Mouse (Mus musculus): ENCODE data around the gene Fgf8. TPM values are rescaled to one million over a fixed set of nuclear protein-coding genes. Genes with fewer than 3 reads are reported as not detected.

Gene Fgf8
- polyA plus RNA-seq, 1 experiment from 2014 or later = 0.43 TPM

- Histone ChIP-seq H3K4me2 (ENCODE audit: low read length) (peak overlapping the region; percentile 64), H3K9me3 (ENCODE audit: control insufficient read depth, low read length) (no peaks in the 10 kb centered on the region), H3K4me1 (replicated peaks; ENCODE audit: control insufficient read depth, insufficient read depth, low read length) (peaks cover 28% of the 10 kb centered on the region), H3K27ac (ENCODE audit: low read length) (no peak overlapping the region), H3K9ac (replicated peaks; ENCODE audit: low read depth, low read length) (no peak overlapping the region), H3K4me3 (replicated peaks; ENCODE audit: low read length) (peak overlapping the region; percentile 40), H3K36me3 (ENCODE audit: control insufficient read depth, insufficient read depth) (no peaks in the 10 kb centered on the region), H3K27me3 (replicated peaks; ENCODE audit: control insufficient read depth, insufficient read depth, low read length) (peaks cover 70% of the 10 kb centered on the region)
- 3% methylated on average over 20 of the region's 44 CpGs for WGBS
- ATAC-seq = no peak
These were observed 365 bp upstream of the Fgf8 start for GRCm38 (mm10) chr19:45742984-45743575.

GRCm38 (mm10) chr19:45741431-45742217 is 1.1 kb downstream of the Fgf8 start:
- Histone ChIP-seq H3K9me3 (ENCODE audit: control insufficient read depth, low read length) (no peaks in the 10 kb centered on the region), H3K4me3 (replicated peaks; ENCODE audit: low read length) (no peak overlapping the region; the same call in 1 of the 2 replicates), H3K4me1 (replicated peaks; ENCODE audit: control insufficient read depth, insufficient read depth, low read length) (peaks cover 35% of the 10 kb centered on the region), H3K27ac (ENCODE audit: low read length) (no peak overlapping the region), H3K4me2 (ENCODE audit: low read length) (no peak overlapping the region), H3K9ac (replicated peaks; ENCODE audit: low read depth, low read length) (no peak overlapping the region), H3K36me3 (ENCODE audit: control insufficient read depth, insufficient read depth) (no peaks in the 10 kb centered on the region), H3K27me3 (replicated peaks; ENCODE audit: control insufficient read depth, insufficient read depth, low read length) (peaks cover 78% of the 10 kb centered on the region)
- ATAC-seq = no peak
- 1% methylated on average over 45 of the region's 45 CpGs for WGBS

GRCm38 (mm10) chr19:45740817-45741216 is 1.9 kb downstream of the Fgf8 start:
- Histone ChIP-seq H3K27ac (ENCODE audit: low read length) (no peak overlapping the region), H3K4me2 (ENCODE audit: low read length) (no peak overlapping the region), H3K9me3 (ENCODE audit: control insufficient read depth, low read length) (no peaks in the 10 kb centered on the region), H3K27me3 (replicated peaks; ENCODE audit: control insufficient read depth, insufficient read depth, low read length) (peaks cover 80% of the 10 kb centered on the region), H3K9ac (replicated peaks; ENCODE audit: low read depth, low read length) (no peak overlapping the region), H3K36me3 (ENCODE audit: control insufficient read depth, insufficient read depth) (no peaks in the 10 kb centered on the region), H3K4me3 (replicated peaks; ENCODE audit: low read length) (no peak overlapping the region), H3K4me1 (replicated peaks; ENCODE audit: control insufficient read depth, insufficient read depth, low read length) (peaks cover 35% of the 10 kb centered on the region)
- WGBS = 3% methylated on average over 7 of the region's 7 CpGs
- no peak for ATAC-seq

DNA sequence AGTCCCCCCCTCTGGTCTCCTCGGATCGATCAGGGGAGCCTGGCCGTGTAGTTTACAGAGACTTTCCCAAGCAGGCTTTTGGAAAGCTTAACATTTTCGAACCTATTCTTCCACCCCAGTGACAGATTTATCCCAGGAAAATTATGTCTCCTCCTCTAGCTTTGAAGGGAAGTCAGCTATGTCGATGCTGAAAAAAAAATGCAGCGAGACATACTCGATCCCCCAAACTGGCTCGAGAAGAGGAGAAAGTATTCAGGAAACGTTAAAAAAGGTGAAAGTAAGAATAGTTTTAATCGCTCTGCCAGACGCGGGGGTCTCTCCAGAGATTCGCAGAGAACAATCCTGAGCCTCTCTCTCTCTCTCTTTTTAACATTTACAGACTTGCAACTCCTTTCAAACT is 2.5 kb downstream of the Fgf8 start:
- Histone ChIP-seq H3K9ac (replicated peaks; ENCODE audit: low read depth, low read length) (no peak overlapping the region), H3K9me3 (ENCODE audit: control insufficient read depth, low read length) (no peaks in the 10 kb centered on the region), H3K36me3 (ENCODE audit: control insufficient read depth, insufficient read depth) (no peaks in the 10 kb centered on the region), H3K4me2 (ENCODE audit: low read length) (no peak overlapping the region), H3K27ac (ENCODE audit: low read length) (no peak overlapping the region), H3K27me3 (replicated peaks; ENCODE audit: control insufficient read depth, insufficient read depth, low read length) (peaks cover 79% of the 10 kb centered on the region), H3K4me1 (replicated peaks; ENCODE audit: control insufficient read depth, insufficient read depth, low read length) (peaks cover 29% of the 10 kb centered on the region), H3K4me3 (replicated peaks; ENCODE audit: low read length) (no peak overlapping the region)
- WGBS = under 1% methylated on average over 13 of the region's 13 CpGs
- no peak for ATAC-seq

- Histone ChIP-seq H3K9ac (replicated peaks; ENCODE audit: low read depth, low read length) (no peak overlapping the region), H3K27ac (ENCODE audit: low read length) (no peak overlapping the region), H3K4me1 (replicated peaks; ENCODE audit: control insufficient read depth, insufficient read depth, low read length) (peaks cover 26% of the 10 kb centered on the region), H3K27me3 (replicated peaks; ENCODE audit: control insufficient read depth, insufficient read depth, low read length) (peaks cover 77% of the 10 kb centered on the region), H3K36me3 (ENCODE audit: control insufficient read depth, insufficient read depth) (no peaks in the 10 kb centered on the region), H3K4me2 (ENCODE audit: low read length) (no peak overlapping the region), H3K9me3 (ENCODE audit: control insufficient read depth, low read length) (no peaks in the 10 kb centered on the region), H3K4me3 (replicated peaks; ENCODE audit: low read length) (no peak overlapping the region)
- ATAC-seq = no peak
- 52% methylated on average over 5 of the region's 5 CpGs for WGBS
These were observed 4.2 kb downstream of the Fgf8 start for GRCm38 (mm10) chr19:45738521-45738920.

- Histone ChIP-seq H3K27ac (ENCODE audit: low read length) (no peak overlapping the region), H3K27me3 (replicated peaks; ENCODE audit: control insufficient read depth, insufficient read depth, low read length) (peaks cover 77% of the 10 kb centered on the region), H3K4me1 (replicated peaks; ENCODE audit: control insufficient read depth, insufficient read depth, low read length) (peaks cover 22% of the 10 kb centered on the region), H3K4me2 (ENCODE audit: low read length) (no peak overlapping the region), H3K9ac (replicated peaks; ENCODE audit: low read depth, low read length) (no peak overlapping the region), H3K36me3 (ENCODE audit: control insufficient read depth, insufficient read depth) (no peaks in the 10 kb centered on the region), H3K4me3 (replicated peaks; ENCODE audit: low read length) (no peak overlapping the region), H3K9me3 (ENCODE audit: control insufficient read depth, low read length) (no peaks in the 10 kb centered on the region)
- WGBS = 53% methylated on average over 10 of the region's 10 CpGs
- no peak for ATAC-seq
These were observed 4.8 kb downstream of the Fgf8 start for GRCm38 (mm10) chr19:45737846-45738484.

DNA sequence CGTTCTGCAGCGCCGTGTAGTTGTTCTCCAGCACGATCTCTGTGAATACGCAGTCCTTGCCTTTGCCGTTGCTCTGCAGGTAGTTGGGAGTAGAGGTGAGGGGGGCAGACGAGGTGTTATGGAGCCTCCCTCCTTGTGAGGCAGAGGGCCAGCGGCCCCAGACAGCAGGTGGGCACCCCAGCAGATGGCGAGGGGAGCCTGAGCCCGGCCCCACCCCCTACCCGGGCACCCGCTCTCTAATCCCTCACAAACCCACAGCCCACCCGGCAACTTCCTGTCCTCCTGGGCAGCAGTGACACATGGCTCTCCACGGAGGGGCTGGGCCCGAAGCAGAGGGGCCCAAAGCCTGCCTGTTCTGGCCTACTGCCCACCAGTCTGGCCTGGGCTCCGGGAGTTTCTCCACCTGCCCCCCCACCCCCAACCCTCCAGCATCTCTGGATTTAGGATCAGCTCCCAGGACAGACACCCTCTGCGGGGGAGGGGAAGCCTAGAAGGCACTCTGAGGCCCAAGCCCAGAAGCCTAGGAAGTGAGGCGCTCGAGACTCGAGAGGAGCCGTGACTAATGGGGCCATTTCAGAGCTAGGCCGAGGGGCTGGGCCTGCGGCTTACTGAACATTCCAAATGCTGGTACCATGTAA is 5.4 kb downstream of the Fgf8 start:
- H3K9ac ChIP-seq (replicated peaks; ENCODE audit: low read depth, low read length) = 0 out of 2 replicates have a peak overlapping the region, but pooled peaks have one; percentile 6
- H3K27me3 ChIP-seq (replicated peaks; ENCODE audit: control insufficient read depth, insufficient read depth, low read length) = peaks cover 78% of the 10 kb centered on the region
- peak; percentile 28 for ATAC-seq
- H3K4me1 ChIP-seq (replicated peaks; ENCODE audit: control insufficient read depth, insufficient read depth, low read length) = peaks cover 16% of the 10 kb centered on the region
- no peak overlapping the region for H3K27ac ChIP-seq (ENCODE audit: low read length)
- peak overlapping the region; percentile 33 for H3K4me3 ChIP-seq (replicated peaks; ENCODE audit: low read length)
- no peaks in the 10 kb centered on the region for H3K9me3 ChIP-seq (ENCODE audit: control insufficient read depth, low read length)
- no peaks in the 10 kb centered on the region for H3K36me3 ChIP-seq (ENCODE audit: control insufficient read depth, insufficient read depth)
- peak overlapping the region; percentile 55 for H3K4me2 ChIP-seq (ENCODE audit: low read length)
- WGBS = 14% methylated on average over 23 of the region's 23 CpGs

- Histone ChIP-seq H3K4me2 (ENCODE audit: low read length) (peak overlapping the region; percentile 55), H3K4me1 (replicated peaks; ENCODE audit: control insufficient read depth, insufficient read depth, low read length) (peaks cover 11% of the 10 kb centered on the region), H3K36me3 (ENCODE audit: control insufficient read depth, insufficient read depth) (no peaks in the 10 kb centered on the region), H3K27me3 (replicated peaks; ENCODE audit: control insufficient read depth, insufficient read depth, low read length) (peaks cover 73% of the 10 kb centered on the region), H3K9me3 (ENCODE audit: control insufficient read depth, low read length) (no peaks in the 10 kb centered on the region), H3K27ac (ENCODE audit: low read length) (no peak overlapping the region), H3K4me3 (replicated peaks; ENCODE audit: low read length) (peak overlapping the region; percentile 33), H3K9ac (replicated peaks; ENCODE audit: low read depth, low read length) (0 out of 2 replicates have a peak overlapping the region, but pooled peaks have one; percentile 6)
- ATAC-seq = peak; percentile 68
- under 1% methylated on average over 28 of the region's 28 CpGs for WGBS
These were observed 5.9 kb downstream of the Fgf8 start for GRCm38 (mm10) chr19:45736855-45737207.

DNA sequence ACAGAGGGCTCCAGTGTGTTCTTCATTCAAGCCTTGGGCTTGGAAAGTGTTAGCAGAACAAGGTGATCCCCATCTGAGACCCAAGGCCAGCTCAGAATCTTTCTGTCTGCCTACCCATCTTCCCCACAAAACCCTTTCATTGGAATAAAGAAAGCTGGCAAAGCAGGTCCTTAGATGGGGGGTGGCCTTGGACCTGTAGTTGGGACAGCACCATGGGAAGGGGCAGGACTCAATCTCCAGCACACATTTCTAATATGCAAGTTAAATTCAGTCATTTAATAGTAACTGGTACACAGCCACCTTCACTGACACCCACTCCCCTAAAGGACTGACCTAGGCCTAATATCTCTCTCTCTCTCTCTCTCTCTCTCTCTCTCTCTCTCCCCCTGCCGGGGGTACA is 6.5 kb downstream of the Fgf8 start:
- 25% methylated on average over 1 of the region's 1 CpGs for WGBS
- H3K4me2 ChIP-seq (ENCODE audit: low read length) = no peak overlapping the region
- H3K4me1 ChIP-seq (replicated peaks; ENCODE audit: control insufficient read depth, insufficient read depth, low read length) = peaks cover 8% of the 10 kb centered on the region
- no peaks in the 10 kb centered on the region for H3K9me3 ChIP-seq (ENCODE audit: control insufficient read depth, low read length)
- no peaks in the 10 kb centered on the region for H3K36me3 ChIP-seq (ENCODE audit: control insufficient read depth, insufficient read depth)
- no peak for ATAC-seq
- no peak overlapping the region for H3K9ac ChIP-seq (replicated peaks; ENCODE audit: low read depth, low read length)
- H3K4me3 ChIP-seq (replicated peaks; ENCODE audit: low read length) = no peak overlapping the region
- peaks cover 68% of the 10 kb centered on the region for H3K27me3 ChIP-seq (replicated peaks; ENCODE audit: control insufficient read depth, insufficient read depth, low read length)
- no peak overlapping the region for H3K27ac ChIP-seq (ENCODE audit: low read length)
